Mouse (Mus musculus) adrenal gland, postnatal 14 days (tissue): ENCODE results near the gene Kif1a. TPM values are rescaled to one million over a fixed set of nuclear protein-coding genes. Genes with fewer than 3 reads are reported as not detected.
"Not testable (repeated sequence)": the region's sequence is repeated elsewhere in the genome, so short reads cannot be mapped to it uniquely, and the experiment has no call there.

Experiments
- DNase-seq: peaks from one replicate; pipeline ENCODE4 v3.0.0; 2021; ENCODE audit warnings: mixed read lengths
- total RNA-seq: library from RNA; stranded (reverse); gene quantifications from 2 replicates; pipeline ENCODE4 v1.2.3, GENCODE M21; 2021

Kif1a gene
- total RNA-seq, 1 experiment from 2014 or later = 18.5 TPM

DNA sequence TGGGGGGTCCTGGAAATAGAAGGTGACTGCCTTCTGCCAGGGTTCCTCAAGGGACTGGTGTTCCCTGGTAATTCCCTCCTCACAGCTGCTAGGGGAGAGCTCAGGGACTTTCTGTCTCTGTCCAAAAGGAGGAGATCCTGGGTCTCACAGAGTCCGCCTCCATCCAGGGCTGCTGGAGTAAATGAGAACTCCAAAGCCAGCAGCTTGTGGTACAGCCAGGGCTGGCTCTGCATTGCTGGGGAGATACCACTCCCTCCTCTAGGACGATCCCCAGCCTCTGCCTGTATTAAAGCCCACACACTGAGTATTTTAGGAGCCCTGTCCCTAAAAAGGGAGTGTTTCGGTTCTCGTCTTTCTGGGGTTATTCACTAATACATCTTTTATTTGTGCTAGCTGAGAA lies 81.1 kb downstream of the Kif1a start:
- no peak for DNase-seq

DNA sequence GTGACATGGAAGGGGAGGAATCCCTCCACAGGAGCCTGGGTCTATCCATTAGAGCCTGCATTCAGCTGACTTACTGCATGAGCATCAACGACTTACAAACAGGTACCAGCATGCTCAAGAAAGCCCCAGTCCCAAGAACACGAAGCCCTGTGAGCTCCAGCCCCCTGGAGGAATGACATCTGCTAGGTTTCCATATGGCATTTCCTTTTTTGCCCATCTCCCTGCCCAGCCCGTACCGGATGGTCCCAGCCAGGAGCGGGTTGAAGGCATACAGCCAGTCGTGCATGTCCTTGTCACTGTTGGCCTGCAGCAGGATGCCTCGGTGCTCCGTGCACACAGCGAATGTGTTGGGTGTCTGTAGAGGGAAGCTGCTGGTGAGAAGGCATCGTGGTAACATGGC lies 83.0 kb downstream of the Kif1a start:
- no peak for DNase-seq

DNA sequence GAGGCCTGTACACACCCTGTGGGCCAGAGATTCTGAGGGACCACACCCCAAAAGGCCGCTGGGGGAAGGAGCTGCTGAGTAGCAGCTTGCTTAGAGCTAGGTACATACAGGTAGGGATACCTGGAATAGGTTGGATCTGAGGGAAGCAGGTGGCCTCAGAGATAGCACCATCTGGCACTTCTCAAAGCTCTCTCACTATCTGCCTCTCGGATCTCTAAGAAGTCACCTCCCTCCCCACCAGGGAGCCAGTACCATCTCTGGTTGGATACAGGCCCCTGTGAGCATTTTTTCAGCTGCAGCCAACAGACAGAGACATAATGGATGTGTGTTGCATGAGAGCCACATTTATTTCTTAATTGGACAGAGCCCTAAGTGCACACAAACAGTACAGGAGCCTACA lies 86.6 kb downstream of the Kif1a start:
- no peak for DNase-seq

DNA sequence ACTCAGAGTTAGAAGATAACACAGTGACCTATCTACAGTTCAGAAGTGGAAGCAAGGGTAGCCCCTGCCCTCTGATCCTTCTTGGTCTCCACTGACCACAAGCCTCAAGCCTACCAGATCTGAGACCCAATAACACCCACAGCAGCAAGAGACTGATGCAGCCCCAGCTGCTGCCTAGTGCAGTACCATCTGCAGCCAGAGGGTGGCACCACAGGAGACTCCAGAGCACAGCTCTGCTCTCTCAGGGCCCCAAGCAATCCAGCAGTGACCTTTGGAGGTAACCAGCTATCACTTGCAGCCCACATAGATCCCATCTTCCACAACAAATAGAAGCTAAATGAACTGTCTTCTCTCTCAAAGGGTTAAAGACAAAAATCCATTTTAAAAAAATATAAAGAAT lies 87.3 kb downstream of the Kif1a start:
- peak; percentile 90 for DNase-seq

DNA sequence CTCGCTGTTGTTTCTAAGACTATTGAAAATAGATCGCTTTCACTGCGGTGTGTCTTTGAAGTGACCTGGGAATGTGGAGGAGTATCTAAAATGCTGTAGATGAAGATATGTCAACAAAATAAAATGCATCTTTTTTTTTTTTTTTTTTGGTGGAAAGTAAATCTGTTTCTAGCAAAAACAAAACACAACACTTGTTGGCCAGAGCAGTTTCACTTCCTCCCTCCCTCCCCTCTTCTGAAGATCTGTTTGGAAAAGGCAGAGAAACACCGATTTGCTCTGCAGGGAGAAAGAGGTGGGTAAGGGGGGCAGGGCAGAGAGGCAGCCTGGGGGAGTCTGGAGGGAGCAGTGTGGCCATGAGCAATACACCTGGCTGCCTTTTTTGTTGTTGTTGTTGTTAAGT lies 88.4 kb downstream of the Kif1a start:
- no peak for DNase-seq

DNA sequence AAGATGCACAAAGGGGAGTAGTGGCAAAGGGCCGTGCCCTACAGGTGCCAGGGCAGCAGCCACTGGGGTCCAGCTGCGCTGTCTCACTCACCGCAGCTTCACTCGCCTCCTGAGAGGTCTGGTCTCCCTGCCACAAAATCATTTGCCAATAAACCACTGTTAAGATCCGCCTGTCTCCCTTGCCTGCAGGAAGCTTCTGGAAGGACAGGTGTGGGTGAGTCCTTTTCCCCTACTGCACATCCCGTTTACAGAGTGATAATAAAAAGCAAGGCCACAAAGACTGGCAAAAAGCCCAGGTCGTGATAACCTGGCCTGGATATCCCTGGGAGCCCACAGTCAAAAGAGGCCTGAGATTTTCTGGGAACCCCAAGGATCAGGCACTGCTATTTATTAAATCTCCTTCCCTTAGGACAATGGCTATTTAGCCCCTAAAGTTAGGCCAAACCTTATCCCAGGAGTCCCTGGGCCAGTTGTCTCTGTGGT lies 89.6 kb downstream of the Kif1a start:
- DNase-seq = peak; percentile 40

DNA sequence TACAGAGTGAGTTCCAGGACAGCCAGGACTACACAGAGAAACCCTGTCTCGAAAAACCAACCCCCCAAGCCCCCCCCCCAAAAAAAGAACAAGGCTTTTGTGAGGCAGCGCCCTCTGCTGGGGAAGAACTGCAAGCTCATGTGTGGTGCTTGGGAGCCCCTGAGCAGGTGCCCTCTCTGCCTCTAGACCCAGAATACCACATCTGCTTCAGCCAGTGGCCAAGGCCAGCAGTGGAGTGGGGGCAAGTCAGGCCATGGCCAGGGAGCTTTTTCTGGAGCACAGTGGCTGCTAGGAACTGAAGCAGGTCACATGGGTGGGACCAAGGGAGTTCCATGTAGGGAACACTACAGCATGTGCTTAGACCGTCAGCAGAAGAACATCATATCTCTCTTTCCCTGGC lies 91.0 kb downstream of the Kif1a start:
- peak; percentile 66 for DNase-seq

DNA sequence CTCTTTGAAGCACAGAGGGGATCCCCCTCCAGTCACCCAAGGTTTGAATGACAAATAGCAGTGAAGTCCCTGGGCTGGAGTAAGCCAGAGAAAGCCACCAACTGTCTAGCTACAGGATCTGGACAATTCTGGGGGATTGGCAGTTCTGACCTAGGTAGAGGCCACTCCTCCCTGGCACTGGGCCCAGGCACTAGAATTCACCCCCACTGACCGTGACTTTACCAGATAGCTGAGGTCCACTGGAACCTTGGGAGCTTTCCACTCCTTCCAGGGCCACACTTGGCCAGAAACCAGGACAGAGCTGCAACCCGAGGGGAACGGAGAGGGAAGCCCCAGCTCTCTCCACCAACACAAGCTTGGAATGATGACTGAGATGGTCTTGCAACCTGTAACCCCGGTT lies 92.6 kb downstream of the Kif1a start:
- peak; percentile 94 for DNase-seq

DNA sequence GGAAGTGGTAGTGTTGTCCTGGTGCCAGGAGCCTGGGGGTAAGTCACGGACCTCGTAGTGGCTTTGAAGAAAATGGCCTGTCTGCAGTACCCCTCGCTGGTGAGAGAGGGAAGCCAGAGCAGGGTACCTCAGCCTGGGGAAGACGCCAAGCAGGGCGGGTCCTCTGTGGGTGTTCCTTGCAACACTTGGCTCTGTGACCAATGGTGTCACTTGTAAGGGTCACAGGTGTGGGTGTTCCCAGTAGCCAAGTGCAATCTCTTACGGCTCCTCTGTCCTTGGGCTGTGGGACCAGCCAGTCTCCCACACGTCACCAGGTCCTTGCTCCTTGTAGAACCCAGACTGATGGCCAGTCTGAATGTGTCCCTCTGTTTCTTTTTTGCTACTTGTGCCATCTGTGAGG lies 95.7 kb downstream of the Kif1a start, which contains the start of gene Aqp12:
TSS of gene Aqp12 (plus strand) at position 274 of the 400 bp plus-strand sequence.
- DNase-seq = no peak

DNA sequence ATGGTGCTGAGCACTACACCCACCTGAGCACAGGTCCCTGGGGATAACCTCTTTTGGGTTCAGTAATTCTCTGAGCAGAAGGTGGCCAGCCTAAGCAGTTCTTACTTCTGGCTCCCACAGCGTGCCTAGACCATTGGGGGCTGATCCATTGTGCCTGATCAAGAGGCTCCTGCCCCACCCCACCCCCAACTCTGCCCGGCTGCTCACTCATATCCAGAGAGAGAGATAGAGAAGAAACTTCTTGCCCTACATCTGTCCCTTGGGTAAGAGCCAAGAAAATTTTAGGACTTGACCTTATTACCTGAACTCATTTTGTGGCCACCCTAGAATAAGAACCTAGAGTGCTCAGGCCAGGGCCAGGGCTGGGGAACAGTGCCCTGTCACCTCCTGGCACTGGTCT lies 108.9 kb downstream of the Kif1a start:
- no peak for DNase-seq

DNA sequence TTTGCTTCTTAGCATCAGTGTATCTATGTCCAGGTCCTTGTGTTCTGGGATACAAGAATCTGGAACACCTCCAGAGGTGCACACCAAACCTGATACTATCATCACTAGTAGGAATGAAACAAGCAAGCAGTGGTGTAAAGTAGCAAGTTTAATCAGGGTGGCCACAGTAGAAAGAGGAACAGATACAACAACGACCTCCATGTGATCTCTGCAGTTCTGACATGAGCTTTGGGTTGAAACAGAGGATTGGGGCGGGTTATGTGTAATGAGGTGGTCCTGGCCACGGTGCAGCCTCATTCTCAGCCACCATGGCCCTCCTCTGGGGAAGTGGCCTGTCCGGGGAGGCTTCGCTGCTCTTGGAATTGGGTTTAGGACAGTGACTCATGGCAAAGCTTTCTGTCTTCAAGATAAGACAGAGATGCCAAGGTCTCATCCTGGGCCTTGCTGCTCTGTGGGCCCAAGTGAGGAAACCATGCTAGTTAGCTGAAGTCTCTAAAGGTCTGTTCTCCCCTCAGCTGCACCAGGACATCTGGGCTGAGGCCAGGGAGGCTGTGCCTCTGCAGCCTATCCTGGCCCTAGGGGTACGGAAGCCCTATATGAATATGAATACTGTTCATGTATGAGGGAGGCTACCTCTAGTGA lies 109.4 kb downstream of the Kif1a start:
- peak; percentile 63 for DNase-seq

DNA sequence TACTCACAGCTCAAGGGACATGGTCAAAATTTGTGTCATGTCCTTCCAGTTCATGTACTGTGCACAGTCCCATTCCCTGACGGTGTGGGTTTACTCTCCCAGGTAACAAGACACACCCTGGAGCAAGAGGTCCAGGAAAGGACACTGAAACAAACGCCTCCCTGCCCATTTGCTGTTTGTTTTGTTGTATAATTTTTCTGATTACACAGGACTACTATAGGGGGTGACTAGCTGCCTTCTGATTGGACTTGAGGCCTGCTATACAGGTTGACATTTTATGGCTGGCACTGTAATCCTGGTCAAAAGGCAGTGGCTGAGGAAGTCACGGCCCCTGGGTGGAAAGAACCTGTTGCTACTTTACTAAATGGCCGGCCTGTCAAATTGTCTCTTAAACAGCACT lies 111.9 kb downstream of the Kif1a start:
- peak; percentile 1 for DNase-seq

DNA sequence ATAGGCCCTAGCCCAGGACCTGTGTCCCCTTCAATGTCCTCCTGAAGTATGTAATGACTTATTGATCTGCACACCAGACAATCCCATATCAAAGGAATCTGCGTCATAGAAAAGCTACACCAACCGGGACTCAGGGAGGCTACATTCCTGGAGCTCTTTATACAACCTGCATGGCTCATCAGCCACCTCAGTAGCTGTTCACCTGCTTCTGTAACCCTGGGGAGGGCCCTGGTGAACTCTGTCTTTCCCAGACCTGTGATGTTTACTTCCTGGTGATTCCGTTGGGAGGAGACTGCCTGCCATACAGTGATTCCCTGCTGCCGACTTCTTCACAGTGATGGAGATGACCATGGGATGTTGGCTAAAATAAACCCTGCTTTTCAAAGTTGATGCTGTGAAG lies 112.9 kb downstream of the Kif1a start:
- DNase-seq = no peak

DNA sequence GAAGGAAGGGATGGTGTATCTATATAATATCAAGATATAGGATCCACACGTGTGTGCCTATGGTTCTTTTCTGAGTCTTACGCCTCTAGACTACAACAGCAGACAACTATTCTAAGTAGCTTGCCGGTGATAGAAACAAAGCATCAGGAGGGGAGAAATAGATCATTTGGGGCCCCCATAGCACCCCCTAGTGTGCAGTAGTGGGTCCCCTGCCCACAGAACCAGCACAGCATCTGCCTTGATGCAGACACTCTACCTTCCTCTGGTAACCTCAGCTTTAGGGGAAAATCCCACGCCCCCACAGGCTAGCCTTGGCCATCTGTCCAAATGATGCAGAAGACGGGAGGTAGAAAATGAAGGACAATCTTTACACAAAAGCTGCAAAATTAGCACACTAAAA lies 116.8 kb downstream of the Kif1a start:
- DNase-seq = no peak

DNA sequence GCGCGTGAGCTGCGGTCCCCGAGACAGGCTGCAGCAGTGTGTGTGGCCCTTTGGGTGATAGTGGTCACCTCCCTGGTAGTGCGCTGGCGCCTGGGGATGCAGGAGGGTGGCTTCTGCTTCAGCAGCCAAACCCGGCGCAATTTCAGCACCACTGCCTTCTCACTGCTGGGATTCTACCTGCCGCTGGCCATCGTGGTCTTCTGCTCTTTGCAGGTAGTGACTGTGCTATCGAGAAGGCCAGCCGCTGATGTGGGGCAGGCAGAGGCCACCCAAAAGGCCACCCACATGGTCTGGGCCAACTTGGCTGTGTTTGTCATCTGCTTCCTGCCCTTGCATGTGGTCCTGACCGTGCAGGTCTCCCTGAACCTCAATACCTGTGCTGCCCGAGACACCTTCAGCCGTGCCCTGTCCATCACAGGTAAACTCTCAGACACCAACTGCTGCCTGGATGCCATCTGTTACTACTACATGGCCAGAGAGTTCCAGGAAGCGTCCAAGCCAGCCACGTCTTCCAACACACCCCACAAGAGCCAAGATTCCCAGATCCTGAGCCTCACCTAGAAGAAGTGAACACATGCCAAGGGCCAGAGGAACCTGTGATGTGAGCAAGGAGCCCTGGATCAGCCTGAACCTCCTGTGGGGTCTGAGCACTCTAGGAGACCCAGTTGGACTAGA lies 118.7 kb downstream of the Kif1a start:
- no peak for DNase-seq

DNA sequence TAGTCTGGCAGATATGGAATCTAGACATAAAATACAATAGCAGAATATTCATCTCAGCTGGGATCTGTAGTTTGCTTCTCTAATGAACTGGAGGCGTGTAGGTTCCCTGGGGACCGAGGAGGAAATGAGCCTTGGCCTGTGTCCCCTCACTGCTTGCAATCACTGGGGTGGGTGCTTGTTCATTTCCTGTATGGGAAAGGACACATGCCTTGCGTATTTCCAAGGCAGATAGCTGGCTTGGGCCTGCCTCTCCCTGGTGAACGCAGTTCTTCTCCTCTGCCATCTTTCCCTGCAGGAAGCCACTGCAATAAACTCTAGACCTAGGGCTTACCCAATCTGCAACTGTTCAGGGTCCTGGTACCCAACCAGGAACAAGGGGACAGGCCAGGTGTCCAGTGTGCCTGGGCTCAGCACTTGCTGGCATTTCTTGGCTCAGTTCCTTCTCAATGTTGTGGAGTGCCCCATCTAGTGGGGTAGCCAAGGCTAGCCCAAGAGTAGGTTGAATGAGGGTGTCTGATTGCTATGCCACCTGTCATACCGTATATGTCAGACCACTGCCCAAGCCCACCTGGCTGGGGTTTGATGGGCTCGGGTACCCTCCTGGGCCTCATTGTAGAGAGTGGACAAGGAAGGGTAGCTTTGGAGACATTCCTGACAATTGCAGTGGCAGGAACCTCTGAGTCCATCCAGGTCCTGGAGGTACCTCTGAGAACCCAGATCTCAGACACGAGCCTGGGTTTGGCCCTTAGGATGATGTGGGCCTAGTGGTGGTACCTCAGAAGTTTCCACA lies 120.5 kb downstream of the Kif1a start:
- DNase-seq = peak; percentile 38

DNA sequence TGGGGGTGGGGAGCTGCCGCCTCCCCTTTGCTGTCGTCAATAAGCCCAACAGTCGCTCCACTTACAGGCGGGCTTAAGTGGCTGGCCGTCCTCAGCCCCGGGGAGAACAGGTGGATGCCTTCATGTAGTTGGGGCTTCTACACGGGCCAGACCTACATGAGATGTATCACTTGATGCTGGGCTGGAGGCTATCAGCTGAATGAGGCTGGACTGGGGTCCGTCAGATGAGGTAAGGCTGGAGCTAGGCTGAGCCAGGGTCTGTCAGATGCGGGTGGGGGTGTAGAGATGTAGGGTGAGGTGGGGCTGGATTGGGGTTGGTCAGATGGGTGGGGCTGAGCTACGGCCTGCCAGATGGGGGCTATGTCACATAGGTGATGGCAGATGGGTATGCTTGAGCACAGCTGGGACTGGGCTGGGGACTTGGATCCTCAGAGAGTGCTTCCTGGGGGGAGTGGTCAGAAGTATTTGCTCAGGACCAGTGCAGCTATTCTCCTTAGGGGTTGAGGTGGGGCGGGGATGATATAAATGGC lies 122.6 kb downstream of the Kif1a start:
- DNase-seq = no peak

DNA sequence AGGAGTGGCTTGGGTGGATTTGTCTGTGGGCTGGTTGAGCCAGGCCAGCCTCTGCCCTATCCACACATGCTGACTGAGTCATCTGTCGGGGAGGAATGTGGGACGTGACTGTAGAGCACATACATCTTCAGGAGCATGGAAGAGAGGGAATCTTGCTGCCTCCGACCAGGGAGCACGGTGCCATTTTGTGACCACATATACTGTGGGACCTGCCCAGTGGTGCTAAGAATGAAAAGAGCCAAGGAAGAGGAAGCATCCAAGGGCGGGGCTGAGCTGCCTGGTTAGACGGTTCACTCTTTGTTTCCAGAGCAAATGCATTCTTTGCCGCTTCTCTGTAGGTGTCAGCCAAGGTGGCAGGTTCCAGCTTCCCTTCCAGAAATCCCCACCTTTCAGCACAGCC lies 123.1 kb downstream of the Kif1a start:
- DNase-seq = no peak

DNA sequence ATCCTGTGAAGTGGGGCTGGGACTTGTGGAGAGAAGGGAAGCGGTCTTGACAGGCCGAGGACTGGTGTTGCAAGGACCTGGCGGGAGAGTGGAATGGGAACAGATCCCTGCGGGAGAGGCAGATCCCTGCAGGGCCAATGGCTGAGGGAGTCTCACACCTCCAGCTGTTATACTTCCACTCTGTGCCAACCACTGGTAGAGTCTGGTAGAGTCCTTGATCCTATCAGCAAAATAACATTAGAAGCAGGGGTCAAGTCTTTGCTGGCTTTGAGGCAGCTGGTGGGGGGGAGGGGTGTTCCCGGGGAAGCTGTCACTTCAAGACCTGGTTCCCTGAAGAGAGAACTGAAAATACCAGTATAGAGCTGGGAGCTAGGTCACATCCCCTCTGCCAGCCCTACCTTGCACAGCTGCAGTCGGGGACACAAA lies 125.6 kb downstream of the Kif1a start:
- peak; percentile 75 for DNase-seq

DNA sequence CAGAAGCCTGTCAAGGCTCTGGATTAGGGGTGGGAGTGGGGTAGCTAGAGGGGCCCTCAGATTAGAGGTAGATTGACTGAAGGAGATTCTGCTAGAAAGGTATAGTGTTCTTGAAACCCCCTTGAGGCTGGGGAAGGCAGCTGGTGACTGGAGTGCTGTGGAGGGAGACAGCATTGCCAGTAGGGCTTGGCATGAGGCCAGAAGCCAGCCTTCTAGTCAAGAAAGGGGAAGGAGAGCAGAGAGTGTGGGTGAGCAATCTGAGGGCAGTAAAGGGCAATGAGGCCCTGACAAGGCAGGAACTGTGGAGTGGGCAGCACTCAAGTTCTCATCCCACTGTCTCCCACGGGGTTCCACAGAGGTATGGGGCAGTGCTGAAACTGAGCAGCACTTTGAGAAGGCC lies 128.9 kb downstream of the Kif1a start:
- peak; percentile 83 for DNase-seq

DNA sequence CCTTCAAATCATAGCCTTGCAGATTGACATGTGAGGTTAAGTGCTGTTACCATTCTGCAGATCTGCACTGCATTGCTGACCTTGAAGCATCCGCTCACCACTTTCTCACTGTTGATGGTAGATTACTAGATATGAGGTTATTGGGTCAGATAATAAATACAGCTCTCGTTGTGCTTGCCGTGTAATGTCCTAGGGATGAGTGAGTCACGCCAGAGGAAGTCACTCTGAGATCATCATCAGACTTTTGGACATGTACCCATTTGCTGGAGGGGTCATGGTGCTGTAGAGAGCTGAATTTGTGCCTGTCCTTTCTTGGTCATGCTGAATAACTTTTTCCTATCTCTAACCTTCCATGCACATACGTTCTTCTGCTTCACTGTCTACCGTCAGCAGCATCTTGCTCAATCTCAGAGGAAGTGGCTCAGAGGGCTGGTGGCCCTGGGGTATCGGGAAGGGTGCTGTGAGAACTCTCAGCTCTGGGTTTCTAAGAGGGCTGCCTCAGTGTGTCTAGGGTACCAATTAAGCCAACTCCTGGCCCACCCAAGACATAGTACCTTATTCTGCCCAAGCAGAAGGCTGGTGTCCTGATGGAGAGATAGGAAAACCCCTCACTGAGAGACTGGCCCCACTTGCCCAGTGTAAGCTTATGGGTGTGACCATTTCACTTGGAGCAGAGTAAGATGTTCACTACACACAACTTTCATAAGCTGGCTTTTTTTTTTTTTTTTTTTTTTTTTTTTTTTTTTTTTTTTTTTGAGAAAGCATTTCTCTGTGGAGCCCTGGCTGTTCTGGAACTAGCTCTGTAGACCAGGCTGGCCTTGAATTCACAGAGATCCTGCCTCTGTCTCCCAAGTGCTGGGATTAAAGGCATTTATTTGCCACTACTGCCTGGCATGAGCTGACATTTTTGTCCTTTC lies 129.6 kb downstream of the Kif1a start:
- peak; percentile 29 for DNase-seq

DNA sequence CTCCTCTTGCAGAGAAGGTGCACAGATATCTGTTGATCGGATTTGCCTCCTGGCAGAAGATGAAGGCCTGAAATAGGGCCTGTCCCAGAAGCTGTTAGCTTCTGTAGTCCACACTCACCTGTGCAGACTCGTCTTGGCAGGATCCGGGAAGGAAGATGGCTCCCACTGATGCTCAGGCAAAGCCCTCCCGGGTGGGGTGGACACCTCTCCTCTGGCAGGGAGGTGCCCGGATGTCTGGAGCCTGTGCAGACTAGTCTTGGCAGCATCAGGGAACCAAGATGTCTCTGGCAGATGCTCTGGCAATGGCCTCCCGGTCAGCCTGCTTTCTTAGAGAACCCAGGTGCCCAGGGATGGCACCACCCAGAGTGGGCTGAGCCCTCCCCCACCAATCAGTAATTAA lies 131.0 kb downstream of the Kif1a start:
- DNase-seq = not testable (repeated sequence)
